Mouse (Mus musculus): ENCODE measurements around the gene Kif6. TPM values are rescaled to one million over a fixed set of nuclear protein-coding genes. Genes with fewer than 3 reads are reported as not detected.

Kif6 gene
- polyA plus RNA-seq, 1 experiment from 2014 or later = not detected

- H3K27me3 ChIP-seq (ENCODE audit: insufficient read depth, low read length) = no peaks in the 10 kb centered on the region
- H3K9me3 ChIP-seq (ENCODE audit: low read length) = no peaks in the 10 kb centered on the region
- no peaks in the 10 kb centered on the region for H3K4me1 ChIP-seq (ENCODE audit: insufficient read depth)
- H3K36me3 ChIP-seq (replicated peaks; ENCODE audit: insufficient read depth, low read length) = no peaks in the 10 kb centered on the region
- WGBS (ENCODE audit: insufficient replicate concordance) = 40% methylated on average over 4 of the region's 4 CpGs
- H3K4me2 ChIP-seq (ENCODE audit: low read depth, low read length) = no peak overlapping the region
- no peak overlapping the region for H3K4me3 ChIP-seq (ENCODE audit: low read depth, low read length)
- ATAC-seq (no peak), DNase-seq (no peak)
- H3K9ac ChIP-seq (replicated peaks) = no peak overlapping the region
- H3K27ac ChIP-seq (ENCODE audit: low read depth) = no peak overlapping the region
- TF ChIP-seq EP300 (IDR thresholded peaks at IDR 0.05; ENCODE audit: low read depth) (no peak), CTCF (IDR thresholded peaks at IDR 0.05; ENCODE audit: low read depth) (no peak)
Observed at GRCm38 (mm10) chr17:49855785-49856184, 240.8 kb downstream of the Kif6 start.

- H3K9me3 ChIP-seq (ENCODE audit: low read length) = no peaks in the 10 kb centered on the region
- TF ChIP-seq CTCF (IDR thresholded peaks at IDR 0.05; ENCODE audit: low read depth) = no peak
- TF ChIP-seq EP300 (IDR thresholded peaks at IDR 0.05; ENCODE audit: low read depth) = no peak
- no peak for DNase-seq
- H3K4me3 ChIP-seq (ENCODE audit: low read depth, low read length) = no peak overlapping the region
- H3K9ac ChIP-seq (replicated peaks) = no peak overlapping the region
- 77% methylated on average over 10 of the region's 10 CpGs for WGBS (ENCODE audit: insufficient replicate concordance)
- ATAC-seq = no peak
- no peaks in the 10 kb centered on the region for H3K27me3 ChIP-seq (ENCODE audit: insufficient read depth, low read length)
- H3K4me1 ChIP-seq (ENCODE audit: insufficient read depth) = no peaks in the 10 kb centered on the region
- H3K36me3 ChIP-seq (replicated peaks; ENCODE audit: insufficient read depth, low read length) = no peaks in the 10 kb centered on the region
- no peak overlapping the region for H3K4me2 ChIP-seq (ENCODE audit: low read depth, low read length)
- H3K27ac ChIP-seq (ENCODE audit: low read depth) = no peak overlapping the region
Observed at GRCm38 (mm10) chr17:49860057-49860816, 245.3 kb downstream of the Kif6 start.

- TF ChIP-seq EP300 (IDR thresholded peaks at IDR 0.05; ENCODE audit: low read depth) (no peak), CTCF (IDR thresholded peaks at IDR 0.05; ENCODE audit: low read depth) (no peak)
- Histone ChIP-seq H3K4me1 (ENCODE audit: insufficient read depth) (no peaks in the 10 kb centered on the region), H3K27ac (ENCODE audit: low read depth) (no peak overlapping the region), H3K27me3 (ENCODE audit: insufficient read depth, low read length) (0 out of 2 replicates have a peak, but pooled peaks cover 2% of the 10 kb centered on the region), H3K36me3 (replicated peaks; ENCODE audit: insufficient read depth, low read length) (no peaks in the 10 kb centered on the region), H3K4me2 (ENCODE audit: low read depth, low read length) (no peak overlapping the region), H3K9ac (replicated peaks) (no peak overlapping the region), H3K4me3 (ENCODE audit: low read depth, low read length) (no peak overlapping the region), H3K9me3 (ENCODE audit: low read length) (no peaks in the 10 kb centered on the region)
- no peak for DNase-seq
- ATAC-seq = no peak
- WGBS (ENCODE audit: insufficient replicate concordance) = 67% methylated on average over 5 of the region's 5 CpGs
Observed at GRCm38 (mm10) chr17:49863597-49863996, 248.7 kb downstream of the Kif6 start.

- Histone ChIP-seq H3K9ac (replicated peaks) (no peak overlapping the region), H3K9me3 (ENCODE audit: low read length) (no peaks in the 10 kb centered on the region), H3K36me3 (replicated peaks; ENCODE audit: insufficient read depth, low read length) (no peaks in the 10 kb centered on the region), H3K4me2 (ENCODE audit: low read depth, low read length) (no peak overlapping the region), H3K27me3 (ENCODE audit: insufficient read depth, low read length) (0 out of 2 replicates have a peak, but pooled peaks cover 2% of the 10 kb centered on the region), H3K4me3 (ENCODE audit: low read depth, low read length) (no peak overlapping the region), H3K27ac (ENCODE audit: low read depth) (no peak overlapping the region), H3K4me1 (ENCODE audit: insufficient read depth) (no peaks in the 10 kb centered on the region)
- TF ChIP-seq EP300 (IDR thresholded peaks at IDR 0.05; ENCODE audit: low read depth) = no peak
- WGBS (ENCODE audit: insufficient replicate concordance) = 56% methylated on average over 2 of the region's 2 CpGs
- no peak for DNase-seq
- no peak for ATAC-seq
Observed at GRCm38 (mm10) chr17:49865604-49866003, 250.7 kb downstream of the Kif6 start.

- TF ChIP-seq CTCF (IDR thresholded peaks at IDR 0.05; ENCODE audit: low read depth) = no peak
- no peak for TF ChIP-seq EP300 (IDR thresholded peaks at IDR 0.05; ENCODE audit: low read depth)
- H3K4me1 ChIP-seq (ENCODE audit: insufficient read depth) = no peaks in the 10 kb centered on the region
- no peak overlapping the region for H3K9ac ChIP-seq (replicated peaks)
- DNase-seq (no peak), ATAC-seq (no peak)
- H3K9me3 ChIP-seq (ENCODE audit: low read length) = no peaks in the 10 kb centered on the region
- WGBS (ENCODE audit: insufficient replicate concordance) = 58% methylated on average over 8 of the region's 8 CpGs
- no peak overlapping the region for H3K4me3 ChIP-seq (ENCODE audit: low read depth, low read length)
- H3K27ac ChIP-seq (ENCODE audit: low read depth) = no peak overlapping the region
- no peak overlapping the region for H3K4me2 ChIP-seq (ENCODE audit: low read depth, low read length)
- H3K36me3 ChIP-seq (replicated peaks; ENCODE audit: insufficient read depth, low read length) = no peaks in the 10 kb centered on the region
- H3K27me3 ChIP-seq (ENCODE audit: insufficient read depth, low read length) = 0 out of 2 replicates have a peak, but pooled peaks cover 2% of the 10 kb centered on the region
Observed at GRCm38 (mm10) chr17:49866653-49867215, 251.8 kb downstream of the Kif6 start.

- Histone ChIP-seq H3K9ac (replicated peaks) (no peak overlapping the region), H3K36me3 (replicated peaks; ENCODE audit: insufficient read depth, low read length) (no peaks in the 10 kb centered on the region), H3K27ac (ENCODE audit: low read depth) (no peak overlapping the region), H3K4me1 (ENCODE audit: insufficient read depth) (no peaks in the 10 kb centered on the region), H3K4me2 (ENCODE audit: low read depth, low read length) (no peak overlapping the region), H3K9me3 (ENCODE audit: low read length) (no peaks in the 10 kb centered on the region), H3K27me3 (ENCODE audit: insufficient read depth, low read length) (0 out of 2 replicates have a peak, but pooled peaks cover 2% of the 10 kb centered on the region), H3K4me3 (ENCODE audit: low read depth, low read length) (no peak overlapping the region)
- 42% methylated on average over 13 of the region's 13 CpGs for WGBS (ENCODE audit: insufficient replicate concordance)
- DNase-seq (no peak), ATAC-seq (no peak)
- TF ChIP-seq EP300 (IDR thresholded peaks at IDR 0.05; ENCODE audit: low read depth) = no peak
- no peak for TF ChIP-seq CTCF (IDR thresholded peaks at IDR 0.05; ENCODE audit: low read depth)
Observed at GRCm38 (mm10) chr17:49867321-49868137, 252.6 kb downstream of the Kif6 start.
